Mouse (Mus musculus) brain, embryonic 14.5 days (tissue): ENCODE data around the gene Cenpu. TPM values are rescaled to one million over a fixed set of nuclear protein-coding genes. Genes with fewer than 3 reads are reported as not detected.
A peak's percentile ranks its signal among the peaks of the same experiment; 100 is the strongest.

Experiments
- DNase-seq: peaks from one replicate; pipeline ENCODE4 v3.0.0-alpha.2; 2011; ENCODE audit warnings: low read depth
- CTCF ChIP-seq: fragments of 200-500 bp; IDR thresholded peaks from 2 replicates; pipeline ENCODE4 v1.5.1; 2012; ENCODE audit warnings: inconsistent platforms, mild to moderate bottlenecking, moderate library complexity, borderline replicate concordance; ENCODE audit not compliant: insufficient read depth, insufficient read length; ENCODE audit errors: extremely low read depth
- POLR2A ChIP-seq: fragments of 200-500 bp; IDR thresholded peaks from 2 replicates; pipeline ENCODE4 v1.6.1; 2012; ENCODE audit warnings: mild to moderate bottlenecking, inconsistent platforms, borderline replicate concordance; ENCODE audit not compliant: poor library complexity, insufficient read depth, insufficient read length, severe bottlenecking; ENCODE audit errors: extremely low read depth
- polyA plus RNA-seq: library from polyadenylated mRNA; depleted of rRNA; stranded (reverse); fragments of >200 nt; gene quantifications from 2 replicates; pipeline ENCODE4 v1.2.3, GENCODE M21; 2012

The Cenpu gene
- polyA plus RNA-seq, 1 experiment = 4.0 TPM

- no peak for DNase-seq
- TF ChIP-seq CTCF (no peak), POLR2A (no peak)
Observed at GRCm38 (mm10) chr8:46611557-46611956, 59.7 kb downstream of the Cenpu start.

- DNase-seq = peak; percentile 10
- TF ChIP-seq CTCF (no peak), POLR2A (no peak)
Observed at GRCm38 (mm10) chr8:46612913-46613312, 61.1 kb downstream of the Cenpu start.

- TF ChIP-seq CTCF = no peak
- no peak for TF ChIP-seq POLR2A
- DNase-seq = peak; percentile 5
Observed at GRCm38 (mm10) chr8:46613377-46613776, 61.5 kb downstream of the Cenpu start.

GRCm38 (mm10) chr8:46615936-46616335, 64.1 kb downstream of the Cenpu start:
- TF ChIP-seq POLR2A = no peak
- no peak for DNase-seq

- TF ChIP-seq POLR2A (peak; percentile 74; the same call in 1 of the 2 replicates), CTCF (no peak)
- peak; percentile 99 for DNase-seq
Observed at GRCm38 (mm10) chr8:46616879-46617689, 65.3 kb downstream of the Cenpu start, which contains the start of the genes Primpol and Casp3. Gene Primpol (minus strand): TSS chr8:46617212. Gene Casp3 (plus strand): TSS chr8:46617291.

- no peak for TF ChIP-seq CTCF
- TF ChIP-seq POLR2A = no peak
- DNase-seq = no peak
Observed at GRCm38 (mm10) chr8:46617690-46618620, 66.1 kb downstream of the Cenpu start.

GRCm38 (mm10) chr8:46618639-46619320, 67.0 kb downstream of the Cenpu start:
- DNase-seq = peak; percentile 36
- TF ChIP-seq POLR2A (no peak), CTCF (no peak)

- no peak for DNase-seq
- TF ChIP-seq POLR2A (no peak), CTCF (no peak)
Observed at GRCm38 (mm10) chr8:46622446-46623270, 70.8 kb downstream of the Cenpu start.

DNA sequence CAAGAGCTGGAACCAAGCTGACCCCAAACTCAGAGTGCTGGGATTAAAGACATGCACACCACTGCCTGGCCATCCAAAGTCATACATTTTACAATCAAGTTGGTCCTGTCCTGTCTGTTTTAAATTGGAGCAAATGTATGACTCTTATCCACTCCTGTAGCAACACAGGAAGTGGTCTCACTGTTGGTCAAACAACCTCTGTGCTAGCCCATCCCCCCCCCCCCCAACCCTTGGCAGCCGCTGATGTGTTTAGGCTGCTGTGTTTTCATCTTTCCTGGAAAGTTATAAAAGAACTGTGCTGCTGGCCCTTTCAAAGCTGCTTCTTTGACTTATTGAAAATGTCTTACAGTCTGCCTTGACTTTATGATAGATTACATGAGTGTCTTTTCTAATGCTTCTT, 73.3 kb downstream of the Cenpu start:
- TF ChIP-seq CTCF (no peak), POLR2A (no peak)
- no peak for DNase-seq

GRCm38 (mm10) chr8:46626642-46627041, 74.8 kb downstream of the Cenpu start:
- TF ChIP-seq POLR2A (no peak), CTCF (no peak)
- no peak for DNase-seq
